In the genomic region with DNA sequence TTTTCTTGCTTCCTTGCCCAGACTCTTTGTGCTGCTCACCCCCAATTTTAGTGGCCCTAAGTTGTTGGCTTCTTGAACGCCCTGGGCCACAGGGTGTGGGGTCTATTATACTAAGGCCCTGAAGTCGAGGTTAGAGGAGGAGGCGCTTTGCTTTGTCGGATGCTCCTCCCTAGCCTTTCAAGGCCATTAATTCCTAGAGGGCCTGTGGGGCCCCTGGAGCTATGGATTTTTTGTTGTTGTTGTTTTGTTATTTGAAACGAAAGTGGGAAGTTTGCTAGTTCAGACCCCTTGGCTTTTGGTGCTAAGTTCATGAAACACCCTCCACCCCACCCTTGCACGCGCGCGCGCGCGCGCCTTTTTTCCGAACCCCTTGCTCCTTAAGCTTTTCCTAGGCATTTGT, we compare ENCODE assay signal across 8 mouse cellular contexts. TPM values are rescaled to one million over a fixed set of nuclear protein-coding genes. Genes with fewer than 3 reads are reported as not detected.
DNase-seq lines count a peak whose midpoint lies in the region; ATAC-seq and TF ChIP-seq lines count a peak whose summit lies in the region.

No protein-coding gene starts in this region.

- peak overlapping the region; percentile 72 for H3K4me3 ChIP-seq in heart, postnatal 0 days (ENCODE audit: low read depth, low read length)
- H3K4me3 ChIP-seq in liver, postnatal 0 days (ENCODE audit: low read depth, low read length): peak overlapping the region; percentile 73

- H3K27ac ChIP-seq in heart, postnatal 0 days (ENCODE audit: low read depth): peak overlapping the region; percentile 96
- H3K27ac ChIP-seq in liver, postnatal 0 days (ENCODE audit: low read depth): peak overlapping the region; percentile 90

- no peaks in the 10 kb centered on the region for H3K36me3 ChIP-seq in heart, postnatal 0 days (replicated peaks; ENCODE audit: control insufficient read depth, insufficient read depth, low read length)
- H3K36me3 ChIP-seq in liver, postnatal 0 days (replicated peaks; ENCODE audit: insufficient read depth, low read length): peaks cover 6% of the 10 kb centered on the region; the same call in 1 of the 2 replicates

- no peak for TF ChIP-seq EP300 in heart, postnatal 0 days (IDR thresholded peaks at IDR 0.05; ENCODE audit: low read depth)
- TF ChIP-seq EP300 in liver, postnatal 0 days (IDR thresholded peaks at IDR 0.05; ENCODE audit: low read depth): no peak

- TF ChIP-seq CTCF in heart, postnatal 0 days (IDR thresholded peaks at IDR 0.05; ENCODE audit: low read depth): no peak
- no peak for TF ChIP-seq CTCF in liver, postnatal 0 days (IDR thresholded peaks at IDR 0.05; ENCODE audit: low read depth)

- H3K9ac ChIP-seq in heart, postnatal 0 days (replicated peaks; ENCODE audit: low read depth, low read length): peak overlapping the region; percentile 84
- H3K9ac ChIP-seq in liver, postnatal 0 days (replicated peaks): peak overlapping the region; percentile 84

- peak overlapping the region; percentile 65 for H3K4me2 ChIP-seq in heart, postnatal 0 days (ENCODE audit: low read depth, low read length)
- peak overlapping the region; percentile 71 for H3K4me2 ChIP-seq in liver, postnatal 0 days (ENCODE audit: low read depth, low read length)

- no peaks in the 10 kb centered on the region for H3K4me1 ChIP-seq in heart, postnatal 0 days (ENCODE audit: control insufficient read depth, insufficient read depth)
- peaks cover 10% of the 10 kb centered on the region for H3K4me1 ChIP-seq in liver, postnatal 0 days (ENCODE audit: insufficient read depth)

- H3K27me3 ChIP-seq in heart, postnatal 0 days (ENCODE audit: control insufficient read depth, insufficient read depth, low read length): no peaks in the 10 kb centered on the region
- no peaks in the 10 kb centered on the region for H3K27me3 ChIP-seq in liver, postnatal 0 days (ENCODE audit: insufficient read depth, low read length)

- H3K9me3 ChIP-seq in heart, postnatal 0 days (replicated peaks; ENCODE audit: control insufficient read depth, low read length): no peaks in the 10 kb centered on the region
- no peaks in the 10 kb centered on the region for H3K9me3 ChIP-seq in liver, postnatal 0 days (ENCODE audit: low read length)

- peak; percentile 32 for DNase-seq in cerebellum, adult 9-10 months
- DNase-seq in cerebellum, adult 8-10 months: no peak
- DNase-seq in thymus, postnatal 10 days (ENCODE audit: low spot score in 2 of 2): peak; percentile 8 to 11
- no peak for DNase-seq in thymus, postnatal 0 days (ENCODE audit: low spot score)
- DNase-seq in heart, postnatal 0 days (ENCODE audit: low spot score): no peak
- DNase-seq in liver, postnatal 0 days: peak; percentile 24
- DNase-seq in testis, postnatal 10 days (ENCODE audit: low spot score): peak; percentile 54
- no peak for DNase-seq in frontal cortex, adult 2 months (ENCODE audit: extremely low spot score in 1 of 2, low spot score in 1 of 2)

- ATAC-seq in heart, postnatal 0 days (ENCODE audit: insufficient read depth, low read depth): peak; percentile 39; the same call in 1 of the 2 replicates
- peak; percentile 52 for ATAC-seq in liver, postnatal 0 days

- WGBS in heart, postnatal 0 days: 22% methylated on average over 14 of the region's 14 CpGs
- 19% methylated on average over 14 of the region's 14 CpGs for WGBS in liver, postnatal 0 days (ENCODE audit: insufficient replicate concordance)

RNA-seq across cellular contexts. Expression of gene Nono, which starts 0.9 kb away (rescaled TPM):
- polyA plus RNA-seq in thymus, postnatal 0 days (2015; fragmentation: Nextera tagmentation; extraction: Ambion mirVana): 313 and 367 TPM in 2 replicates
- 163 and 242 TPM in 2 replicates for total RNA-seq in heart, postnatal 0 days (2014; rRNA removed; ENCODE audit: low replicate concordance)
- polyA plus RNA-seq in heart, postnatal 0 days (2015; fragmentation: Nextera tagmentation; extraction: Ambion mirVana): 120 and 121 TPM in 2 replicates
- 59.7 and 61.7 TPM in 2 replicates for polyA plus RNA-seq in liver, postnatal 0 days (2015; fragmentation: Nextera tagmentation; extraction: Ambion mirVana)
- polyA plus RNA-seq in frontal cortex, adult 2 months (2012; rRNA removed): 157 and 159 TPM in 2 replicates

RNA-seq across cellular contexts. Expression of gene Zmym3, which starts 9.3 kb away (rescaled TPM):
- polyA plus RNA-seq in thymus, postnatal 0 days (2015; fragmentation: Nextera tagmentation; extraction: Ambion mirVana): 23.9 and 26.8 TPM in 2 replicates
- total RNA-seq in heart, postnatal 0 days (2014; rRNA removed; ENCODE audit: low replicate concordance): 38.9 and 41.6 TPM in 2 replicates
- 12.2 and 14.2 TPM in 2 replicates for polyA plus RNA-seq in heart, postnatal 0 days (2015; fragmentation: Nextera tagmentation; extraction: Ambion mirVana)
- 4.0 and 5.3 TPM in 2 replicates for polyA plus RNA-seq in liver, postnatal 0 days (2015; fragmentation: Nextera tagmentation; extraction: Ambion mirVana)
- polyA plus RNA-seq in frontal cortex, adult 2 months (2012; rRNA removed): 182 and 236 TPM in 2 replicates

RNA-seq across cellular contexts. Expression of gene Itgb1bp2, which starts 18.9 kb away (rescaled TPM):
- polyA plus RNA-seq in thymus, postnatal 0 days (2015; fragmentation: Nextera tagmentation; extraction: Ambion mirVana): 1.1 and 1.2 TPM in 2 replicates
- total RNA-seq in heart, postnatal 0 days (2014; rRNA removed; ENCODE audit: low replicate concordance): 170 and 178 TPM in 2 replicates
- 192 and 194 TPM in 2 replicates for polyA plus RNA-seq in heart, postnatal 0 days (2015; fragmentation: Nextera tagmentation; extraction: Ambion mirVana)
- 0.45 and 4.6 TPM in 2 replicates for polyA plus RNA-seq in liver, postnatal 0 days (2015; fragmentation: Nextera tagmentation; extraction: Ambion mirVana)
- polyA plus RNA-seq in frontal cortex, adult 2 months (2012; rRNA removed): 1.7 and 2.0 TPM in 2 replicates

RNA-seq across cellular contexts. Expression of gene Gjb1, which starts 53.8 kb away (rescaled TPM):
- 0.09 TPM in 1 of 2 replicates, not detected in the other for polyA plus RNA-seq in thymus, postnatal 0 days (2015; fragmentation: Nextera tagmentation; extraction: Ambion mirVana)
- total RNA-seq in heart, postnatal 0 days (2014; rRNA removed; ENCODE audit: low replicate concordance): not detected in 2 replicates
- not detected in 2 replicates for polyA plus RNA-seq in heart, postnatal 0 days (2015; fragmentation: Nextera tagmentation; extraction: Ambion mirVana)
- 420 and 460 TPM in 2 replicates for polyA plus RNA-seq in liver, postnatal 0 days (2015; fragmentation: Nextera tagmentation; extraction: Ambion mirVana)
- 15.3 and 17.3 TPM in 2 replicates for polyA plus RNA-seq in frontal cortex, adult 2 months (2012; rRNA removed)

Comparison
In these comparisons a context has a peak if more than half of its experiments do, and no peak if none do; other contexts are left out.
1. DNase-seq: peak in cerebellum, adult 9-10 months (single experiment), thymus, postnatal 10 days (2 of 2), liver, postnatal 0 days (single experiment) and testis, postnatal 10 days (single experiment); none in cerebellum, adult 8-10 months (single experiment), thymus, postnatal 0 days (single experiment), heart, postnatal 0 days (single experiment) and frontal cortex, adult 2 months (0 of 2).
2. RNA of gene Itgb1bp2, which starts 18.9 kb away (polyA plus RNA-seq): 192 to 194 TPM in heart, postnatal 0 days; 1.7 to 2.0 TPM in frontal cortex, adult 2 months, 1.1 to 1.2 TPM in thymus, postnatal 0 days and 0.45 to 4.6 TPM in liver, postnatal 0 days; every median in the first group is over 10 times any median in the second.